Mouse (Mus musculus) cerebellum, adult 9-11 months (tissue): ENCODE results near the gene Vmn1r81.

ENCODE experiments used
- DNase-seq: peaks from one replicate; pipeline ENCODE4 v3.0.0; 2022

Gene Vmn1r81

GRCm38 (mm10) chr7:12268169-12268568 is at the start of gene Vmn1r81:
Gene Vmn1r81, minus strand, starts transcription at chr7:12268269.
- DNase-seq = no peak

- no peak for DNase-seq
These were observed 32.1 kb upstream of the Vmn1r81 start, which contains the start of gene Vmn1r82 for GRCm38 (mm10) chr7:12300130-12300529. Gene Vmn1r82, plus strand, starts transcription at chr7:12300430.

- DNase-seq = no peak
These were observed 63.9 kb downstream of the Vmn1r81 start for GRCm38 (mm10) chr7:12204141-12204540.
